Mouse (Mus musculus): Measurements from ENCODE around the gene Gng4.
"Not testable (repeated sequence)": the region's sequence is repeated elsewhere in the genome, so short reads cannot be mapped to it uniquely, and the experiment has no call there.

Gng4 gene

GRCm38 (mm10) chr13:13783894-13784419 lies at the start of gene Gng4:
Gene Gng4 (plus strand): TSS chr13:13784059.
- peak; percentile 76 for DNase-seq (ENCODE audit: low read depth, low spot score)

DNA sequence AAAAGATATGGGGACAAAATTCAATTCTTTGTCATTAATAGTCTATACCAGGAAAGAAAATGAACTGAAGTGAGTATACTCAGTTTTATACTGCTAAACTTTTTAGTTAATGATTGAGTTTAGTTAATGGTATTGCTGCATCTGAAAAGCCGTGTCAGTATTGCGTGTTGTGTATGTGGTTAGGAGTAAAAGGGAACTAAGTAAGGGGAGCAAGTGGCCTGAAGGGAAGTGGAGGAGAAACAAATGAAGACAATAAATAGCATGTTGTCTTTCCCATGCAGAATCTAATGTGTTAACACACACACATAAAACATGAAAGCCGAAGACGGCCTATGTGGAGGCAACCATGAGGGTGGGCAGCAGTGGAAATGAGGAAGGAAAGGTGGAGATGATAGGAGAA lies 44.6 kb upstream of the Gng4 start:
- DNase-seq (ENCODE audit: low read depth, low spot score): no peak

DNA sequence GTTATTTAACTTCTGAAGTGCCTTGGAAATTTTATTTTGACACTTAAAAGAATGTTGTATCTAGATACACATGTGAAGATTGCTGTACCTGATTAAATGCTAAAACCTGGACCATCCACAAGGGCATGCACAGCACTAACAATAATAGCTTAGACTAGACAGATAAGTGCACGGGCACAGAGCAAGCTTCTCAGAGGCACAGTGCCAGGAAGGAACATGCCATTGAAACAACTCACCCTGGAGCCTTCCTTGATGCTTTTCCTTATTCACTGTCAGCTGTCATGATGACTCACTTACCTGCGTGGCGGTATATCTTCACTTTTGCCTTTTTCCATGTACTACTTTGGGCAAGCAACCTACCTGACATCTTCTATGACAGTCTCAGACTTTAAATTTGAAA lies 37.9 kb upstream of the Gng4 start:
- DNase-seq (ENCODE audit: low read depth, low spot score): no peak

DNA sequence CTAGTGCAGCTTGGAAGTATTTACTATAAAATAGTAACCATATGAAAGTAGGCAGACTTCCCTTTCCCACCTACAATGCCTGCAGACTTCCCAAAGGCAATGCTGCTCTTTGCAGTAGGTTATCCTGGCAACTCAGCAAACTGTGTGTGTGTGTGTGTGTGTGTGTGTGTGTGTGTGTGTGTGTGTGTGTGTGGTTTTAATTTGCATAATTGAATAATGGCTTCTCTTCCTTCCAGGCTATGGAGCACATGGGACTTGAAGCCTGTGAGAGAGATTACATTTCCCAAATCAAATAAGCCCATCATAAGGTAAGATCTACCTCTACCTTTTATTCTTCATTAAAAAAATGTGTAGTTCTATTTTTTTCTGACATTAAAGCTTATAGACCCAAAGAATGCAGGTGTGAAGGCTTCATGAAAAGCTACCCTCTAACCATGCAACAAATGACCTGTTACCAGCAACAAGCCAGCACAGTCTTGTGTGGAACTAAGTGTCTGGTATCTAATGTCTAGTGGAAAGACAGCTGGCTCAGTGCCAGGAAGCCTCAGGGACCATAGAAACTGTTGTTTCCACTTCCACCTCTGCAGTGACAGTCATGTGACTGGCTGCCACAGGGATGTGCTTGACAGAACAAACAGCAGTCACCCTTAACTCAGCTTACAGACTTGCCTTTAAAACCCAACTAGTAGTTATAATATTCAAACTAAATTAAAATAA lies 7.9 kb upstream of the Gng4 start:
- DNase-seq (ENCODE audit: low read depth, low spot score): peak; percentile 35

DNA sequence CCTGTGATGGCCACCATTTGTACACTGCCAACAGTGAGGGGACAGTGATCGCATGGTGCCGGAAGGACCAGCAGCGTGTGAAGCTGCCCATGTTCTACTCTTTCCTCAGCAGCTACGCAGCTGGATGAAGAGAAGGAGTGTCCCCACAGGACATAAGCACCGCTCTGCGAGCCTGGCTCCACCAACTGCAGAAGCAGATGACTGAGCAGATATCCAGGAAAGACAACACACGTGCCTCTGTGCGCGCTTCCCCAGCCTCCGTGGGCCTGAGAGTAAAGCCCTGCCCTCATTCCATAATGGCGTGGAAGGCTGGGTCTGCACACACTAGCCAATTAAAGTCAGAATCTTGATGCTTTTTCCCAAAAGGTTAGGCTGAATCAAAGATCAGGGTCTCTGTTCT lies 6.8 kb upstream of the Gng4 start:
- DNase-seq (ENCODE audit: low read depth, low spot score): no peak

DNA sequence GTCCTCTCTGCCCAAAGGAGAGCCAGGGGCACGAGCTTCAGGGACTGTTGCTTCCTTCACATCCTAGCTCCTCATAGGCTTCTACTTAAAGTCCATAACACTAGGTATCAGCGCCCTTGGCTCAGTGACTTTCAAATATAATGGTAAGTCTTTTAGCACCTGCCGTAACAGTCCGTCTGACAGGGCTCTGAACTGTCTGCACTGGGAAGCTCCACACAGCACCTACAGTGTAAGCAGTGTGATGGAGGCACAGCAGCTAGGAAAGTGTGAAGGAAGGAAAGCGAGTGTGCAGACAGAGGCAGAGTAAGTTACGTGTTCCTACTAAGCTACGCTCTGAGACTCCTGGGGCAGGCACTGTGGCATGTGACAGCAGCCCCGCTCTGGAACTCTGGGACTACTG lies 6.2 kb upstream of the Gng4 start:
- no peak for DNase-seq (ENCODE audit: low read depth, low spot score)

DNA sequence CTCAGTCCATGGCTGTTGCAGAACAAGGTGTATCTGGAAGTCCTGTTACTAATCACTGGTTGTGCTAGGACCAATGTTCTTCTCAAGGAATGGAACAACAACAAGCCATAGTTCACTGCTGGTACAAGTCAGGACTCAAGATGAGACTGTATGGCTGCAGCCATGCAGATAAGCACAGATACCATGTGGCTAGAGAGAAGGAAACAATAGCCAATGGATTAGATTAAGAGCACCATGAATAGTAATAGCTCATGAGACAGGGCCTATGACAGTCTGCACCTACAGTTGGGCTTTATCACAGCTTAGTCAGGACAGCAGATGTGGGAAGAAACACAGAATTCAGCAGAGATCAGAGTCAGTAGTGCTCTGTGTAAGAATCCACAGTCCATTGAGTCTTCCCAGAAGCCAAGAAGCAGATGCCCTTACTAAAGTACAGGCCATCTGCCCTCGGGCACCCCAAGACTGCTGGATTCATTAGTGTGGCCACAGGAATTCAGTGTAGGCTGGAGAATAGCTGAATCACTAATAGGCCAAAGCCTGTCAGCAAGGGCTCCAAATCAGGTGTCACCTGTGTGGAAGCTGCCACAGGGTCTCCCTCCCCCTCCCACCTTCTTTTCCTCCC lies 4.9 kb upstream of the Gng4 start:
- DNase-seq (ENCODE audit: low read depth, low spot score): no peak

- no peak for DNase-seq (ENCODE audit: low read depth, low spot score)
Observed at GRCm38 (mm10) chr13:13780271-13780670, 3.6 kb upstream of the Gng4 start.

- no peak for DNase-seq (ENCODE audit: low read depth, low spot score)
Observed at GRCm38 (mm10) chr13:13781026-13781425, 2.8 kb upstream of the Gng4 start.

GRCm38 (mm10) chr13:13783296-13783695 lies 563 bp upstream of the Gng4 start:
- DNase-seq (ENCODE audit: low read depth, low spot score): no peak

DNA sequence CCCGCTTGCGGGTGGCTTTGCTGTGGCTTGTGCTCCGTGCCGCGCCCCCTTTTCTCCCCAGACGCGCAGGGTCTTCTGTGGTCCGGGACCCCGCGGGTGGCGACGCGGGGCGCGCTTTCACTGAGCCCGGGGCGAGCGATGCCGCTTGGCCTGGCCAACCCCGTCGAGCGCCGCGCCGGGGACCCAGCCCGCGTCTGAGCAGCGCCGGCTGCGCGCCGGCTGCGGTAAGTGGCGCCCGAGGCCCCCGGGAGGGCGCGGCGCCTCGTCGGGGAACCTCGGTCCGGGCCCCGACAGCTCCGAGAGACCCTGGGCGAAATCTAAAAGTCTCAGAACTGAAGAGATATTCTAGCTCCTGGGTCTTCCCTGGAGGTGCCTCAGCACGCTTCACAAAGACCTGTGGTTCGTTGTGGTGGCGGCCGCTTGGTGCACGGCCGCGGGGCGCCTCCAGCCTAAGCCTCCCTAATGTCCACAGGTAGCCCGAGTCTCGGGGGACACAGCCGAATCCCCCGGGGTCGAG lies 619 bp downstream of the Gng4 start:
- DNase-seq (ENCODE audit: low read depth, low spot score): no peak

DNA sequence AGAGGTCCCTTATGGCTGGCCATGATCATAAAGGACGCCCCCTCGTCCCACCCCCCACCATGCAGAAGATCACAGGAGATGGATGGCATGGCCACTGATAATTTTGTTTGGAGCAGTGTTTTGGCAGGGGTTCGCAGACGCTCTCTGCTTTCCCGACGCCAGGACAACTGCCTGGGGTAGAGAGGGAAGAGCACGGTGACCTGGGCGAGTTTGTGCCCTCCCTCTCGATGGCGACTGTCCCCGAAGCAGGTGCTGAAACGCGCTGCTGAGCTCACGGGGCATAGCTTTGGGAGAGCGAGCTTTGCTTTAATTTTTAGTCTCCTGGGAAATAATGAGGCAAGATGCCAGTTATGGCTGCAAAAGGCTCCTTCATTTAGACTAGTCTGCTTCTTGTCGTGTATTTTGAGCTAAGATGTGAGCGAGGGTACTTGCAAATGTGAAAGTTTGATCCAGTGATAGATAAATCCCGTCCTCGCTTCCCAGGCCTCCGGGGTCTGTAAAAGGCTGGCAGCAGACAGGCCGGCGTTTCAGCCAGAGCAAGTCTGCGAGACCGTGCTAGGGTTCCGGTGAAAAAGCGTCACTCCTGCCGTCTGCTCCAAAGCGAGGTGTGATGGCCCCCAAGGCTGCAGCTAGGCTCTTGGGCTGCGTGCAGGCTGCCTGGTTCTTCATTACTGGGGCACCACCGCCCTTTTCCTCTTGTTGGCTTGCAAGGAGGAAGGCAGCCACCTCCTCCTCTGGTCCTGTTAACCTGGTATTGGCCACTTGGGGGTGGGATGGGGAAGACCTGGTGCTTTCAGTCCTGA lies 1.3 kb downstream of the Gng4 start:
- no peak for DNase-seq (ENCODE audit: low read depth, low spot score)

DNA sequence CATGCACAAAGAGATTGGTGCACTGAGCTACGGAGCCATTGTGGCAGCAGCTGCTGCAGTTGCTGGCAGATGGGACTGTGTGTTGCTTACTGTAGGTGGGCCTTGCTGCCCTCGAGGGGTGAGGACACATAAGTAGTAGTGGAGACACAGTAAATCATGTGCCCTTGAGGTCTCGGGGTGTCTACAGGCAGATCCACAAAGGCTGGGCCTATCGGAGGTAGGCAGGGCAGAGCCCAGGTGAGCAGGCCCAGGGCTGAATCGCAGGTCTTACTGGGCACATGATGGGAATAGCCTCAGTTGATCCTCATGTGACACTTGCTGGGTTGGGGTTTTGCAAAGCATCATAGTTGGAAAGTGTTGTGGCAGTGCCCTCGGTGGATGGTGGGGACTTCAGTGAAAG lies 3.1 kb downstream of the Gng4 start:
- no peak for DNase-seq (ENCODE audit: low read depth, low spot score)

- no peak for DNase-seq (ENCODE audit: low read depth, low spot score)
Observed at GRCm38 (mm10) chr13:13788070-13788469, 4.2 kb downstream of the Gng4 start.

GRCm38 (mm10) chr13:13791981-13792380 lies 8.1 kb downstream of the Gng4 start:
- DNase-seq (ENCODE audit: low read depth, low spot score): no peak

- no peak for DNase-seq (ENCODE audit: low read depth, low spot score)
Observed at GRCm38 (mm10) chr13:13795166-13795832, 11.4 kb downstream of the Gng4 start.

DNA sequence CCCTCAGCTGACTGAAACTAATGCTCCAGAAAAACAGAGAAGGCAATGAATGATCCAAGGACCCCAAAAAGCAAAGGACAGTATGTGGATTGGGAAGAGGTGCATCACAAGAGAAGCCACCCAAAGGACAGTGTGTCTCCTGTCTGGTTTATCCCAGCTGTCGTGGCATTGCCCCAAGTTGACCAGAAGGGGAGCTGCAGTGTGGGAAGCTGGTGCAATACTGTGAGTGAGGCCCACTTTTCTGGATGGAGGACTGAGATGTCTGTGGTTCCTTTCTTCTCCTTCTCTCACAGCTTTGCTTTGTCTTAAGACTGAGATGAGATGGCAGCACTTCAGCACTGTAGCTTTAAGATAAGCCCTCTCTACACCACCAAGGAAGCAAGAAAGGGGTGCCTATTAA lies 12.2 kb downstream of the Gng4 start:
- no peak for DNase-seq (ENCODE audit: low read depth, low spot score)

GRCm38 (mm10) chr13:13797816-13798215 lies 14.0 kb downstream of the Gng4 start:
- DNase-seq (ENCODE audit: low read depth, low spot score): not testable (repeated sequence)

GRCm38 (mm10) chr13:13798775-13799174 lies 14.9 kb downstream of the Gng4 start:
- no peak for DNase-seq (ENCODE audit: low read depth, low spot score)

GRCm38 (mm10) chr13:13808337-13809132 lies 24.7 kb downstream of the Gng4 start:
- no peak for DNase-seq (ENCODE audit: low read depth, low spot score)

GRCm38 (mm10) chr13:13810885-13811284 lies 27.0 kb downstream of the Gng4 start:
- DNase-seq (ENCODE audit: low read depth, low spot score): no peak
